Mouse (Mus musculus) left cerebral cortex, postnatal 25 days (tissue): ENCODE data around the gene Limd1. TPM values are rescaled to one million over a fixed set of nuclear protein-coding genes. Genes with fewer than 3 reads are reported as not detected.

Experiments
- DNase-seq, 2 experiments: peaks; one replicate each; pipeline ENCODE4 v3.0.0; 2022; ENCODE audit warnings: low spot score in 2 of 2, mixed read lengths in 1 of 2
- intact Hi-C: fragments of 180-260 bp; cut with DNase I; formaldehyde crosslinking; loops from one replicate; pipeline ENCODE4 v1.15.1; 2025
- total RNA-seq, 2 experiments: library from RNA; stranded (reverse); gene quantifications; 2 replicates each; pipeline ENCODE4 v1.2.3; 2021

The Limd1 gene
- total RNA-seq, 2 experiments from 2014 or later, result 6.1 to 7.2 TPM

DNA sequence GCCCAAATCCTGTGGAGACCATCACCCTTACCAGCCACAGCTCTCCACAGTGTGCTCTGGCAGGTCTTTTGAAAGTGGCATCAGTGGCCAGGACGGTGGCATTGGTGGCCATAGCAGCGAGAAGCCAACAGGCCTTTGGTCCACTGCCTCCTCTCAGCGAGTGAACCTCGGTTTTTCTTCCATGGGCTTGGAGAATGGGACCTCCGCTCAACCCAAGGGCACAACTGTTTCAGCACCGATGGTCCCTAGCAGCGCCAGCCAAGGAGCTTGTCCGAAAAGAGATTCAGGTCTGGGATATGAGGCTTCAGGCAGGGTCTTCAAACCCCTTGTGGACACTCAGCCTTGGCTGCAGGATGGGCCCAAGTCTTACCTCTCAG, 1.4 kb downstream of the Limd1 start:
- intact Hi-C loops, result loop anchor here (2.0 kb wide), 1 partner anchor 25 kb away; no protein-coding TSS in a partner anchor
- no peak for DNase-seq

DNA sequence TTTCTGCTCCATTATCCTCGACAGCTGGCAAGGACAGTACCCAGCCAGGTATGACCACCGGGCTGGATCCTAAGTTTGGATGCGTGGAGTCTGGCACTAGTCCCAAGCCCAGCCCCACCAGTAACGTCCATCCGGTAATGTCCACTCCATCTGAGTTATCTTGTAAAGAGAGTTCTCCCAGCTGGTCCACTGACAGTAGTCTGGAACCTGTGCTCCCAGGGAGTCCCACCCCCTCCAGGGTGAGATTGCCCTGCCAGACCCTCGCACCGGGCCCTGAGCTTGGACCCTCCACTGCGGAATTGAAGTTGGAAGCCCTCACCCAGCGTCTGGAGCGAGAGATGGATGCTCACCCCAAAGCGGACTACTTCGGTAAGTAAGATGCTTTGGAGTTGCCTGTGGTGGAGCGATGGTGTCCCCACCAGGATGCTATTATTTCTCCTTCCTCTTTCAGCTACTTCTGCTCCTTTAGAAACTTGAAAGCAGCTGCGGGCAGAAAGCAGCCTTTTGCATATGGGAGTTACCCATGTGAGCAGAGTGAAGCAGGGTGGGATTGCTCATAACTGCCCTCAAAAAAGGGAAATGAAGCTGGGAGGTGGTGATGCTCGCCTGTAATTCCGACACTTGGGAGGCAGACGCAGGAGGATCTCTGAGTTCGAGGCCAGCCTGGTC, 1.9 kb downstream of the Limd1 start:
- DNase-seq, result no peak

DNA sequence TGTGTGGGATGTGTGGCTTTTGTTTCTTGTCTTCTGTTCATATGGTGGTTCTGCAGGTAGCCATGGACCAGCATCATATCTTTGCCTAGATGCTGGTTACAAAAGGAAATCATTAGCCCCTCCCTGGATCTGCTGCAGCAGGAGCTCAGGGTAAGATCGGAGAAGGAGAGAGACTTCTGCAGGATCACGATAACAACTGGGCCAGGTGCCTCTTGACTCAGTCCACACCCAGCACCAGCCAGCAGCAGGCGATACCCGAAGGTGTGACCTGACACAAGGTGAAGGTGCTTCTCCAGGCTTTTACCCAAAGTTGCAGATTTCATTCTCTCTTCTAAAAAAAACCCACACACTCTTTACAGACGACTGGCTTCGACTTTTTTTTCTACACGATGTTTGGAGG, 2.6 kb downstream of the Limd1 start:
- intact Hi-C loops, result no loop called here
- DNase-seq, result no peak

More for the DNA sequence above, 1.9 kb downstream of the Limd1 start:
- intact Hi-C loops, result no loop called here

DNA sequence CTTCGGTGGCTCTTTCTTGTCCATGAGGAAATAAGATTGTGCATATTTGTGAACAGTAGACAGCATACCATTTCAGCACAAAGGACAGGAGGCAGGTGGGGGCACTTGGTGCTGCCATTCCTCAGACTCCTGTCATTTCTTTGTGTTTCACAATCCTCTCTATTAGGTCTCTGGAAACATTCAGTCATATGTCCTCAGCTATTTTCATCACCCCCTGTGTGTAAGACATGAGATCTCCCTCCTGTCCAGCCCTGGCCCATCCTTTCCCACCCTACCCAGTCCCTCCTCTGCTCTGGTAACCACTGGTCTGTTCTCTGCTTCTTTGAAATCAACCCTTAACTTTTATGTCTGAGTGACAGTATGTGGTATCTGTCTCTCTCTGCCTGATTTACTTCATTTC, 5.1 kb downstream of the Limd1 start:
- intact Hi-C loops, result no loop called here
- no peak for DNase-seq

DNA sequence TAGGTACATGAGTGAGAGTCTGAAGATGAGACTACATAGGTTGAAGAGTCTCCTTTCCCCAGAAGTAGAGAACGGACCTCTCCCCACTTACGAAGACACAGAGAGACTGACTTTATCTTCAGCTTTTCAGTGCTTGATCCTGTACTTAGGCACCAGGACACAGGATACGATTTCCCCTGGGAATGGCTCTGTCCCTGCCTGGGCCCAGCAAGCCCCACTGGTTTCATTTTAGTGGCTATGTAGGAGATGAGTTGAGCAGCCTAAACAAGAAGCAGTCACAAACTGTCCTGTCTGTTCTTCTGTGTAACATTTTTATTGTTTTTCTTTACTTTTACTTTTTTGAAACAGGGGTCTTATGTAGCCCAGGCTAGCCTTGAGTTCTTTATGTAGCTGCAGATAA, 6.3 kb downstream of the Limd1 start:
- no peak for DNase-seq
- intact Hi-C loops, result no loop called here

DNA sequence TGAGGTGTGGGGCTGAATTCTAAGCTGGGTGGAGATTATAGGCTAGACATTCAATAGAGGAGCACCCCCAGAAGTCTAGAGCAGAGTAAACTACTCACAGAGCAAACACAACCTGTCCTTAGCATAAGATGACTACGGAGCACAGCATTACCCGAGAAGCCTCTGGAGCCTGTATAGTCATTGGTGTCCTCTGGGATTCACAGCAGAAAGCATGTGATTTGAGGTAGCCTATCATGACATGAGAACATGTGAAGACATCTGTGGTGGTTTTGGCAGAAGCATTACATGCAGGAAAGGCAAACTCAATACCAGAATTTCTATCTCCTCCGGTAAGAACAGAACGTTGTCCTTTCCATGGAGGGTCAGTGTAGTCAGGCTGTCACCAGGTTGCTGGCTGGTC, 7.1 kb downstream of the Limd1 start:
- intact Hi-C loops, result no loop called here
- no peak for DNase-seq

DNA sequence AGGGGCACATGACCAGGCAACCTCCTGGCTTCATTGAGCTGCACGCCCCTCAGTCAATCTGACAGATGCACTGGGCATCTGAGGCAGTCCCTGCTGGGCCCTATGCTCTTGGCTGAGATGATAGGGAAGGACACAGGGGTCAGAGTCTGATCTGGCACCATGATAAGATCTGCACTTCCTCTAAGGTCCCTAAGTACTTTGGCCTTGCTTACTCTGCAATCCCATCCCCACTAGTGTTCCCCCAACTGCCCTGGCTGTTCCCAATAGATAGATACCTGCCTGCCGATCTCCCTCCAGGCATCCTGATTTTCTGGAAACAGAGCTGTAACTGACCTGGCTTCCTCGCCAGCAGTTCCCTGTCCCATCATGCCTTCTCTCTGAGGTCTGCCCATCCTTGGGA, 8.1 kb downstream of the Limd1 start:
- intact Hi-C loops, result no loop called here

DNA sequence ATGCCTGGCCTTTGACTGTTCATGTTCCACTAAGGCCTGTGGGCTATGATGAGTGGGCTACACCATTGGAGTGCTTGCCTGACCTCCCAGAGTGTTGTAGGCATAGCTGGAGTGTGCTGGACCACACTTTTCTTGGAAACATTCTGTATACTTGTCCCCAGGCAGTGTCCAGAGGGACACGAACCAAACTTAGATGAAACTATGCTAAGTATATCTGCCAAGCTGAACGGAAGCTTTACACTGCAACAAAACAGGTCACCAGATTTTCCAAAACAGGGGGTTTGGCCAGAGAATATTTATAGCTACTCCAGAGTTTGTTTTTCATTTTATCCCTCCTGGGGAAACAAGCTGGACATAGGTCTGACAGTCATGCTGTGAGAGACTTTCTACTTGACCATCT, 10.6 kb downstream of the Limd1 start:
- DNase-seq, result no peak
- intact Hi-C loops, result no loop called here

More for the DNA sequence above, 8.1 kb downstream of the Limd1 start:
- DNase-seq, result no peak

DNA sequence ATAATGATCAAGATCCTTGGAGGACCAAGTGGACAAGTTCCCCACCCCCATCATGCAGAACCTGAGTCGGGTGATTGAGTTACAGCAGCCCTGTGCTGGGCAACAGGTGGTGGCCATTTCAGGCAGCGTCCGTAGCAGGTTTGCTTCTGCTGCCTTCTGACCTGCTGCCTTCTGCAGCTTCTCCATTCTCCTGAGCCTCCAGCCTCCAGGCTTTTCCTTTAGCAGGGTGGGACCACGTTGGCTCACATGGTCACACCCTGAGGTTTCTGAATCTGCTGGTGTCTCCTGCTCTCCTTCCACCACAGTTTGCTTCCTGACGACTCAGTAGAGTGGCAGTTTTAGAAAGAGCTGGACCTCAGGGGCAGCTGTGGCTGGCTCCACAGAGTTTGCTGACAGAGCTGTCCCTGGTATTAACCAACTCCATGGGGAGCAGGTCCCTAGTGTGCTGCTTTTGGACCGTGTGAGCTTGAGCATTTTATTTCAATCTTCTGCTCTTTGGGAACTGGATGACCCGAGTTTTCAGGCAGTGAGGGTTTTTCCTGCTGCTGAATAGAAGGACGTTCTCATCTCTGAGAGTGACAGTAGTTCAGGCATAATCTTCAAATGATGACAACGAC, 11.3 kb downstream of the Limd1 start:
- DNase-seq, result no peak
- intact Hi-C loops, result no loop called here

DNA sequence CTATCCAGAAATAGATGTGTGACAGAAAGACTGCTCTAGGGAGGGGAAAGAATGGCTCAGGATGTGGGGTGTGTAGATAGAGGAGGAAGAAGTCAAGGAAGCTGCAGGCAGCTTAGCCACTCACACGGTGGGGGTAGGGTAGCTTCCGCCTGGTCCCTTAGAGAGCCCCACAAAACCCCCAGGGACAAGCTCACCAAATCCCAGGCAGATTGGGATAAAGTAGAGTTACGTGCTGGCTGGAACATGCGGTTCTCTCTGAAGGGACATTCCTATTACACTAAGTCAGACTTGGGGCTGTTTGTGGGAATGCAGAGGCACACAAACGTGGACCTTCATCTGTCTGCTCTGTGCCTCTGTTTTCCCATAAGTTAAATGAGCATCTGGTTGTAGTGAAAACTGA, 12.4 kb downstream of the Limd1 start:
- DNase-seq, result no peak
- intact Hi-C loops, result no loop called here

DNA sequence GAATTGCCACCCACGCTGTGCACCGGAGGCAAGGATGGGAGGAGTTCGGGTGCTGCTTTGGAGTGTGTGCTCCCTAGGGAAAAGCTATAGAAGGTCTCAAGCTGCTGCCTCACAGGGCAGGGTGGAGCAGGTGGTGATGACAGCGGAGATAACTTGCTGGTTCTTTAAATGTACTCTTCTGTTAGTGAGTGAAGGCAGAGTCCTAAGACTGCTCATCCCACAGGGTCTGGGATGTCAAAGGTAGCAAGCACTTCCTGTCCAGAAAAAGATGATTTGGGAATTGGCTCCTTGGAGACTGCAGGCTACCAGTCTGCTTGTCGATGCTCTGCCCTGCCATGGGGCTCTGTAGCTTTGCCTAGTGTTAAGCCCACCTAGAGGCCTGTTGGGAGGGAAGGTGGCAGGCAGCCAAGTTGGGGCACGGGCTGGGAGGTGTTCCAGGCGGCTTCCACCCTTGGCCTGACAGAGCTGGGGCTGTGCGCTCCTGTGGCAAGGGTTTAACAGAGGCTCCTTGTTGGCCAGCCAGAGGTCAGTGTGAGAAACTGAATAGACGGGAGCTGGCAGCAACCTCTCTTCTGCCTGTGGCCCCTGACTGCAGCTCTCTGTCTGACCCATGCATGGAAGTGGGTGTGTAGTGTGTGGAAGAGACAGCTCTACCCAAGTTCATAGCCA, 13.5 kb downstream of the Limd1 start:
- DNase-seq, result peak; percentile 35 to 50
- intact Hi-C loops, result no loop called here

DNA sequence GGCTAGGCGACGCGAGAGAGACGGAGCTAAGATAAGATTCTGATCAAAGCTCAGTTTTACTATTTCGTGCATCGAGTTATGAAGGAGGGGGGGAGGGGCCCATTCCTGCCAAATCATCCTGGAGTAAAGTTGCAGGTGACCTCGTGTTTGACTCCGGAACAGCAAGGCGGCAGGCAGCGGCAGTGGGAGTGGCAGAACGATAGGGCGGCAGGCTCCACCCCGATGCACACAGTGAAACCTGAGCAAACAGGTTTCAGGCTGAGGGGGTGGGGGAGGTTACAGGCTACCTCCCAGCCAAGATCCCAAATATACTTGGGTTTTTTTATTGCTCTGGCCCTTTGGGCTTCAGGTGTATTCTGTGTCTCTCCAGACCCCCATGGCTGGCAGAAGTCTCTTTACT, 18.2 kb downstream of the Limd1 start:
- no peak for DNase-seq
- intact Hi-C loops, result no loop called here

DNA sequence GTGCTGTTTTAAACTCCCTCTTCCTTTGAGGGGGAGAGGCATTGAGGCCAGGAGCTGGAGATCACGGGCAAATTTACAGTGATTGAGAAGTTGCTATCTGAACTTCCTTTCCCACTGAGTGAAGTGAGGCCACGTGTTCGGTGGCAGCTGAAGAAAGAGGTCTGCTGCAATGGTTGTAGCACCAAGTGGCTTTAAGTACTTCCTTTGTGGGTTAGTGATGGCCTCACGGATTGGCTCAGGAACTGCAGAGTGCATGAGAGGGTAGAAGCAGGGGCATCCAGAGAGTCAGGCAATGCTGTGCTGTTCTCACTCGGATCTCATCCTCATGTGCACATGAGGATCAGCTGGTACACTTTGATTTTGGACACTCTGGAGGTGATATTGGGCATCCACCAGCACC, 19.4 kb downstream of the Limd1 start:
- intact Hi-C loops, result no loop called here
- DNase-seq, result no peak

DNA sequence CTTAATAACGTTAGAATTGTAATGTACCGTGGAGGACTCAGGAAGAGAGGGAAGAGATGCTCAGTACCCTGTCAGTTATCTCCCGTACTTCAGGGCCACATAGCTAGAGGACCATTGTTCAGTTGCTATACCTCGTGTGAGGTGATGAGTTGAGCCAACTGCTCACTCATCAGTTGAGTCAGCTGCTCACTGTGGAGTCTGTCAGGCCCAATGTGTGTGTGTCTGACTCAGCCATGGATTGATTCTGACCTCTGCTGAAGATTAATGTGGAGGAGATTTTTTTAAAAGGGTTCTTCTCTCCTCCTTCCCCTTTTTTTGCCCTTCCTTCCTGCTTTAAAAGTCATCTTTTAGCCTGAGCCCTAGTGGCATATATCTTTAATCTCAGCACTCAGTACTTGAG, 22.0 kb downstream of the Limd1 start:
- intact Hi-C loops, result loop anchor here (5.0 kb wide), 2 partner anchors 33 to 238 kb away; partner anchors contain the start of gene Tmem158
- DNase-seq, result no peak

DNA sequence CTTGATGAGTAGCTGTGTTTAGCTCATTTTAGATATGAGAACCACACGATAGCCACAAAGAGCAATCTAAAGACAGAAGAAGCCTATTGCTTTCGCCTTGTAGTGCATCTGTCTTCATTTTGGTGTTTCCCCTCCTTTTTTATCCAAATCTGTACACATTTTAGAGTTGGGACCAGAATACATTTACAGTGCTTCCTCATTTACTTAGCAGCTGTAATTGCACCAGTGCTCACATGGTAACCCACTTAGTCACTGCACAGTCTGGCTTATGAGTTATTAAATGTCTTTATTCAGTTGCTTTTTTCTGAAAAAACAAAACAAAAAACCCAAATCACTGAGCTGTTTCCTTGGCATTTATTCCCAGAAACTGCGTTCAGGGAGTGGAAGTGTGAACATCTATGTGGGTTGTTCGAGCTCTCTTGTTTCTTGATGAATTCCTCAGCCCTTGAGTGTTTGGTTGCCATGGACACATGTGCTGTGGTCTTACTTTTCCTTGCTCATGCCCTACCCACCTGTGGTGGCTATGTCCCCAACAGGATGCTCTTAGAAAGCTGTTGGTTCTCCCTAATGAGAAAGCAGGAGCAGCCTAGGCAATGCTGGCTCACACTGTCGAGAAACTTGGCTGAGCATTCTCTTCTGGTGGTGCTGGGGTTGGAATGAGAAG, 24.8 kb downstream of the Limd1 start:
- intact Hi-C loops, result loop anchor here (2.0 to 5.0 kb wide), 3 partner anchors 36 to 241 kb away; partner anchors contain the start of gene Tmem158
- peak; percentile 54 to 87 for DNase-seq

DNA sequence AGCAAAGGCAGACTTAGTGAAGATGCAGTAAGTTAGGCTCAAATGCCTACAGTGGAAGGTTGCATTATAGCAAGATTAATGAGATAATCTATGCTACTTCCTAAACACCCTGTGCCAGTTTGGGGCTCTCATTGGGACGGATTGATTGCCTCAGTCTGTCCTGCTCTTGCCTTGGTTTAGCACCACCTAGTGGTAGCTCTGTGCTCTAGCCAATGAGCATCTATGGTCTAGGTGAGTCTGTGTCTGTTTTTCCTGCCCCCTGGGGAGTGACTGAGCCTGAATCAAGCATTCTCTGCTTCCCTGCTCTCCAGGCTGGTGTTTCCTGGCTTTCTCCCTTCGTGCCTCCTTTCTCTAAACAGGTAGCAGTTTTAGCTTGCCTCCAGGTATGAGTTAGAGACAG, 25.8 kb downstream of the Limd1 start:
- peak; percentile 41 to 51 for DNase-seq
- intact Hi-C loops, result loop anchor here (2.0 to 5.0 kb wide), 4 partner anchors 26 to 242 kb away; partner anchors contain the start of genes Limd1 and Tmem158

DNA sequence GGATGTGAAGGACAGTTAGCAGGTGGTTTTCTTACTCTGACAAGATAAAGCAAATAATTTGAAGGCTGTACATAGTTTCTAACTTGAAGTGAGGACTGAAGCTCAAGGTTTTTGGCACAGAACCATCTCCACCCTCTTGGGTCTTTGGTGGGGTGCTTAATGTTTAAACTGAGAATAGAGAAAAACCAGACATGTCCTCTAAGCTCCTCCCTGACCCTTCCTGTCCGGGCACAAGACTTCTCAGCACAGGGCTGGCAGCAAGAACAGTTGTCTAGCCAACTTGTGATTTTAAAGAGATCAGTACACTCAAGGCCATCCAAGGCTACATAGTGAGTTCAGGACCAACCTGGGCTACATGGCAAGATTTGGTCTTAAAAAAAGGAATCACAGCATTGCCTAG, 27.1 kb downstream of the Limd1 start:
- no peak for DNase-seq
- intact Hi-C loops, result loop anchor here (2.0 kb wide), 2 partner anchors 27 to 55 kb away; partner anchors contain the start of gene Limd1

DNA sequence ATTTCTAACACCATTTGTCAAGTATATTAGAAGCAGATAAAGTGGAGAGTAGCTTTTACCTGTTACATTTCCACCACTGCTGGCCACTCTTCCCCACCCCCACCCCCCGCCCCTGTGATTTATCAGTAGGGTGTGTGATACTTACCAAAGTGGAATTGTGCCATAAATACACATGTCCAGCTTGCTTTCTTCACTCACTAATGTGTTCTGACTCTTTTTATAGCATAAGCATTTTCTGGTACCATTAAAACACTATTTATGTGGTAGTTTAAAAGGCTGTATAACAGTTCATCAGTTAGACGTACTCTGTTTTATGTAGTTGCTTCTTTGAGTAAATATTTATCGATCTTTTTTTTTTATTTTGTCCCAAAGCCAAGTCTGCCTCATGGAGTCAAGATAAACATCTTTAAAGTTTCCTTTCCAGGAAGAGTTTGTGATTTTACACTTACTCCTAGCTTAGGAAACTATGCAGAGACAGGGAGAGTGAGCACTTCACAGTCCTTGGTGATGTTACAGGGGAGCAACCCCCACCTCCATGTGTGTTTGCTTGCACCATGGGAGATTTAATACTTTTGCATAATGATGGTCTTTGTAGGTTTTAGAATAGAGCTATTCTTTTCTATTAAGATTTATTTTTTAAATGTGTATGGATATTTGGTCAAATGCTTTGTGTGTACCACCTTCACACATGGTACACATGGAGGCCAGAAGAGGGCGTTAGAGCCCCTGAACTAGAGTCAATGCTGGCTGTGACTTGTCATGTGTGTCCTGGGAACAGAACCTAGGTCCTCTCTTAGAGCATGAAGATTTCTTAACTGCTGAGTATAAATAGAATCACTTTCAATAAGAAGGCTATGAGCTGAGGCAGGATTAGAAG, 28.0 kb downstream of the Limd1 start:
- no peak for DNase-seq
- intact Hi-C loops, result no loop called here

DNA sequence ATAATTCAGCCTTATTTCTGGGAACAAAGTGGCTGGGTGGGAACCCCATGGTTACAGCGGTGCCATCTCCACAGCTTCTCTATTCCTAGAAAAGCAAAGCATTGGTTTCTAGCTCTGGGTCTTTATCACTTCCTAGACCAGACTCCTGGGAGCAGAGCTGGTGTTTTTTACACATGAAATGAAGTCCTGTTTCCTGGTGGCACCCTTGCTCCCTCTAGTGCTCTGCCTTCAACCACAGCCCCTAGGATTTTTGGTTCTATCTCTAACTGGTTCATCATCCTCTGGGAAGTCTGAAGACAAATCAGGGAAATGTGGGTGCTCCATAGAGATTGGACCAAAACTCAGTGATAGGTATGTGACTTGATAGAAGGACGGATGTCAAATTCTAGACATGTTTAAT, 28.9 kb downstream of the Limd1 start:
- DNase-seq, result peak in 1 of 2 experiments; percentile 28
- intact Hi-C loops, result no loop called here
